Comparison of ENCODE assay signal across 8 mouse cellular contexts in genomic region chr7:19229404-19229803, GRCm38 (mm10). TPM values are rescaled to one million over a fixed set of nuclear protein-coding genes. Genes with fewer than 3 reads are reported as not detected.
DNase-seq lines count a peak whose midpoint lies in the region; ATAC-seq and TF ChIP-seq lines count a peak whose summit lies in the region.

No protein-coding gene starts in this region.

- TF ChIP-seq POLR2A in MEL (IDR thresholded peaks at IDR 0.05; ENCODE audit: control insufficient read depth in 1 of 2, insufficient read depth in 1 of 2, low read depth in 1 of 2, low read length in 2 of 2, poor library complexity in 1 of 2) = no peak

- peaks cover 13% of the 10 kb centered on the region for H3K4me1 ChIP-seq in heart, postnatal 0 days (ENCODE audit: control insufficient read depth, insufficient read depth)
- H3K4me1 ChIP-seq in MEL (ENCODE audit: control insufficient read depth in 1 of 2, insufficient read depth in 2 of 2, low read length in 2 of 2) = peaks cover 0 to 7% of the 10 kb centered on the region in 2 experiments; a peak in 3 of 4 replicates
- peaks cover 20% of the 10 kb centered on the region for H3K4me1 ChIP-seq in forebrain, embryonic 16.5 days (replicated peaks; ENCODE audit: control insufficient read depth, insufficient read depth, low read length)

- H3K9ac ChIP-seq in heart, postnatal 0 days (replicated peaks; ENCODE audit: low read depth, low read length) = peak overlapping the region; percentile 72
- H3K9ac ChIP-seq in MEL (ENCODE audit: control insufficient read depth, low read depth, low read length, poor library complexity, severe bottlenecking) = peak overlapping the region; percentile 72
- H3K9ac ChIP-seq in forebrain, embryonic 16.5 days (replicated peaks; ENCODE audit: low read depth, low read length) = peak overlapping the region; percentile 58

- H3K36me3 ChIP-seq in heart, postnatal 0 days (replicated peaks; ENCODE audit: control insufficient read depth, insufficient read depth, low read length) = peaks cover 11% of the 10 kb centered on the region
- no peaks in the 10 kb centered on the region; a peak in 1 of 4 replicates for H3K36me3 ChIP-seq in MEL (ENCODE audit: control insufficient read depth in 1 of 2, insufficient read depth in 2 of 2, low read length in 2 of 2)
- no peaks in the 10 kb centered on the region for H3K36me3 ChIP-seq in forebrain, embryonic 16.5 days (ENCODE audit: control insufficient read depth, insufficient read depth)
- H3K36me3 ChIP-seq in macrophage (ENCODE audit: inconsistent target) = no peaks in the 10 kb centered on the region

- H3K9me3 ChIP-seq in heart, postnatal 0 days (replicated peaks; ENCODE audit: control insufficient read depth, low read length) = no peaks in the 10 kb centered on the region
- no peaks in the 10 kb centered on the region for H3K9me3 ChIP-seq in MEL (replicated peaks; ENCODE audit: insufficient read depth, low read length)
- no peaks in the 10 kb centered on the region for H3K9me3 ChIP-seq in forebrain, embryonic 16.5 days (ENCODE audit: control insufficient read depth, low read length)

- TF ChIP-seq RAD21 in MEL (IDR thresholded peaks at IDR 0.05; ENCODE audit: low read depth, low read length) = no peak

- ATAC-seq in heart, postnatal 0 days (ENCODE audit: insufficient read depth, low read depth) = no peak
- ATAC-seq in forebrain, embryonic 16.5 days = no peak
- ATAC-seq in megakaryocyte progenitor cell, adult 5-6 weeks (replicated peaks; ENCODE audit: poor library complexity) = no peak

- DNase-seq in heart, postnatal 0 days (ENCODE audit: low spot score) = peak; percentile 18
- DNase-seq in heart, postnatal 10 days = no peak
- no peak for DNase-seq in MEL (ENCODE audit: low read depth, low spot score)
- no peak for DNase-seq in adrenal gland, adult 8-10 months
- DNase-seq in Muller cell, postnatal 12 days (ENCODE audit: inconsistent ontology term) = no peak

- H3K79me2 ChIP-seq in MEL (ENCODE audit: control insufficient read depth, insufficient read depth, low read length, poor library complexity) (peaks cover 49% of the 10 kb centered on the region), macrophage (ENCODE audit: inconsistent target) (peaks cover 52% of the 10 kb centered on the region)

- WGBS in heart, postnatal 0 days = 24% methylated on average over 5 of the region's 5 CpGs
- 42% methylated on average over 5 of the region's 5 CpGs for WGBS in forebrain, embryonic 16.5 days
- WGBS in macrophage (ENCODE audit: missing documents) = 37% methylated on average over 5 of the region's 5 CpGs

- peak overlapping the region; percentile 73 for H3K4me3 ChIP-seq in heart, postnatal 0 days (ENCODE audit: low read depth, low read length)
- H3K4me3 ChIP-seq in MEL (ENCODE audit: control insufficient read depth in 1 of 2, insufficient read depth in 1 of 2, low read depth in 2 of 2, low read length in 2 of 2) (peak overlapping the region; percentile 77 to 92), macrophage (ENCODE audit: inconsistent target) (peak overlapping the region; percentile 82)
- H3K4me3 ChIP-seq in forebrain, embryonic 16.5 days (replicated peaks; ENCODE audit: low read length) = peak overlapping the region; percentile 52

- intact Hi-C loops in heart, postnatal 10 days (cut with DNase I) = no loop called here

- no peak for TF ChIP-seq CTCF in heart, postnatal 0 days (IDR thresholded peaks at IDR 0.05; ENCODE audit: low read depth)
- no peak for TF ChIP-seq CTCF in MEL (IDR thresholded peaks at IDR 0.05 in 2 of 3, conservative IDR thresholded peaks at IDR 0.05 in 1 of 3; ENCODE audit: control insufficient read depth in 1 of 3, insufficient read depth in 1 of 3, low read depth in 2 of 3, low read length in 3 of 3, poor library complexity in 1 of 3, severe bottlenecking in 1 of 3)

- H3K27me3 ChIP-seq in heart, postnatal 0 days (ENCODE audit: control insufficient read depth, insufficient read depth, low read length) = no peaks in the 10 kb centered on the region
- H3K27me3 ChIP-seq in MEL (ENCODE audit: control insufficient read depth in 1 of 2, insufficient read depth in 2 of 2, low read length in 2 of 2) = no peaks in the 10 kb centered on the region
- no peaks in the 10 kb centered on the region for H3K27me3 ChIP-seq in forebrain, embryonic 16.5 days (replicated peaks; ENCODE audit: control insufficient read depth, insufficient read depth, low read length)

- peak overlapping the region; percentile 82 for H3K27ac ChIP-seq in heart, postnatal 0 days (ENCODE audit: low read depth)
- H3K27ac ChIP-seq in MEL (ENCODE audit: control insufficient read depth, low read depth, low read length) (peak overlapping the region; percentile 68), macrophage (peak overlapping the region; percentile 86)
- no peak overlapping the region; the same call in 1 of the 2 replicates for H3K27ac ChIP-seq in forebrain, embryonic 16.5 days (ENCODE audit: low read length)

- no peak for TF ChIP-seq EP300 in heart, postnatal 0 days (IDR thresholded peaks at IDR 0.05; ENCODE audit: low read depth)
- no peak for TF ChIP-seq EP300 in MEL (IDR thresholded peaks at IDR 0.05; ENCODE audit: low read depth in 1 of 2, low read length in 2 of 2)

- peak overlapping the region; percentile 86 for H3K4me2 ChIP-seq in heart, postnatal 0 days (ENCODE audit: low read depth, low read length)
- peak overlapping the region; percentile 71 for H3K4me2 ChIP-seq in forebrain, embryonic 16.5 days (ENCODE audit: low read length)

RNA-seq across cellular contexts. Expression of gene Opa3, which starts 1.3 kb away (rescaled TPM):
- 52.9 and 56.4 TPM in 2 replicates for total RNA-seq in heart, postnatal 0 days (2014; rRNA removed; ENCODE audit: low replicate concordance)
- 37.6 and 40.5 TPM in 2 replicates for polyA plus RNA-seq in heart, postnatal 0 days (2015; fragmentation: Nextera tagmentation; extraction: Ambion mirVana)
- 10 to 100 TPM; 53.4 to 57.7 TPM for total RNA-seq in heart, postnatal 10 days (2021)
- 16.3 and 18.5 TPM in 2 replicates for total RNA-seq in MEL (2012; rRNA removed)
- polyA plus RNA-seq in MEL (2012; ENCODE audit: insufficient read depth in 1 of 2, insufficient read length in 2 of 2, low read depth in 1 of 2, low replicate concordance in 2 of 2, missing spikeins in 1 of 2) = 10 to 100 TPM; 37.2 to 85.4 TPM
- polyA plus RNA-seq in forebrain, embryonic 16.5 days (2015; fragmentation: Nextera tagmentation; extraction: Ambion mirVana) = 43.5 and 43.8 TPM in 2 replicates
- 10 to 100 TPM; 13.1 to 57.2 (median 32.7) TPM for total RNA-seq in macrophage (2018; cell fraction: chromatin; rRNA removed)
- total RNA-seq in macrophage (2018; cell fraction: cytosol; rRNA removed) = 10 to 100 TPM; 19.6 to 42.0 (median 27.8) TPM
- total RNA-seq in macrophage (2018; cell fraction: nucleus; rRNA removed) = 10 to 100 TPM; 20.8 to 47.2 (median 34.9) TPM
- 17.8 to 20.2 TPM (median 18.5 TPM) in 3 replicates for polyA plus RNA-seq in macrophage (2018)
- total RNA-seq in megakaryocyte progenitor cell, adult 5-6 weeks (2015) = 12.4 and 16.1 TPM in 2 replicates
- 19.9 and 25.0 TPM in 2 replicates for total RNA-seq in megakaryocyte progenitor cell, adult 5-6 weeks (2017)
- total RNA-seq in adrenal gland, adult 8-10 months (2022) = 10 to 100 TPM; 32.4 to 41.5 (median 33.7) TPM

RNA-seq across cellular contexts. Expression of gene Gpr4, which starts 17.1 kb away (rescaled TPM):
- total RNA-seq in heart, postnatal 0 days (2014; rRNA removed; ENCODE audit: low replicate concordance) = 3.5 and 10.6 TPM in 2 replicates
- polyA plus RNA-seq in heart, postnatal 0 days (2015; fragmentation: Nextera tagmentation; extraction: Ambion mirVana) = 3.6 TPM in 2 replicates
- 10 to 100 TPM; 11.4 to 11.8 TPM for total RNA-seq in heart, postnatal 10 days (2021)
- total RNA-seq in MEL (2012; rRNA removed) = 0.07 and 0.19 TPM in 2 replicates
- under 1 TPM in 1 of 2 experiments, not detected in 1; 0.15 TPM for polyA plus RNA-seq in MEL (2012; ENCODE audit: insufficient read depth in 1 of 2, insufficient read length in 2 of 2, low read depth in 1 of 2, low replicate concordance in 2 of 2, missing spikeins in 1 of 2)
- 2.5 and 2.7 TPM in 2 replicates for polyA plus RNA-seq in forebrain, embryonic 16.5 days (2015; fragmentation: Nextera tagmentation; extraction: Ambion mirVana)
- total RNA-seq in macrophage (2018; cell fraction: chromatin; rRNA removed) = under 1 TPM in 3 of 26 experiments, not detected in 23; 0.21 to 0.26 (median 0.21) TPM
- under 1 TPM in 23 of 26 experiments, not detected in 3; 0.03 to 0.38 (median 0.09) TPM for total RNA-seq in macrophage (2018; cell fraction: cytosol; rRNA removed)
- total RNA-seq in macrophage (2018; cell fraction: nucleus; rRNA removed) = under 1 TPM in 11 of 26 experiments, not detected in 15; 0.21 to 0.65 (median 0.36) TPM
- 0.09 TPM in 1 of 3 replicates, not detected in the others for polyA plus RNA-seq in macrophage (2018)
- 0.12 TPM in 1 of 2 replicates, not detected in the other for total RNA-seq in megakaryocyte progenitor cell, adult 5-6 weeks (2015)
- total RNA-seq in megakaryocyte progenitor cell, adult 5-6 weeks (2017) = not detected in 2 replicates
- 10 to 100 TPM in 2 of 4 experiments, 1 to 10 TPM in 2; 5.7 to 15.2 (median 8.2) TPM for total RNA-seq in adrenal gland, adult 8-10 months (2022)

RNA-seq across cellular contexts. Expression of gene Vasp, which starts 42.2 kb away (rescaled TPM):
- total RNA-seq in heart, postnatal 0 days (2014; rRNA removed; ENCODE audit: low replicate concordance) = 115 and 127 TPM in 2 replicates
- polyA plus RNA-seq in heart, postnatal 0 days (2015; fragmentation: Nextera tagmentation; extraction: Ambion mirVana) = 67.7 and 72.2 TPM in 2 replicates
- 10 to 100 TPM; 84.0 to 98.6 TPM for total RNA-seq in heart, postnatal 10 days (2021)
- total RNA-seq in MEL (2012; rRNA removed) = 121 and 130 TPM in 2 replicates
- polyA plus RNA-seq in MEL (2012; ENCODE audit: insufficient read depth in 1 of 2, insufficient read length in 2 of 2, low read depth in 1 of 2, low replicate concordance in 2 of 2, missing spikeins in 1 of 2) (100 to 1,000 TPM in 1 of 2 experiments, not detected in 1; 185 TPM), macrophage (2018) (29.1 to 79.7 TPM (median 69.5 TPM) in 3 replicates)
- polyA plus RNA-seq in forebrain, embryonic 16.5 days (2015; fragmentation: Nextera tagmentation; extraction: Ambion mirVana) = 38.0 and 40.3 TPM in 2 replicates
- 100 to 1,000 TPM in 23 of 26 experiments, 10 to 100 TPM in 3; 79.0 to 988 (median 340) TPM for total RNA-seq in macrophage (2018; cell fraction: chromatin; rRNA removed)
- 100 to 1,000 TPM in 18 of 26 experiments, 10 to 100 TPM in 8; 56.8 to 437 (median 218) TPM for total RNA-seq in macrophage (2018; cell fraction: cytosol; rRNA removed)
- 100 to 1,000 TPM in 23 of 26 experiments, 10 to 100 TPM in 3; 51.8 to 590 (median 307) TPM for total RNA-seq in macrophage (2018; cell fraction: nucleus; rRNA removed)
- total RNA-seq in megakaryocyte progenitor cell, adult 5-6 weeks (2015) = 46.7 and 49.6 TPM in 2 replicates
- total RNA-seq in megakaryocyte progenitor cell, adult 5-6 weeks (2017) = 71.0 and 73.0 TPM in 2 replicates
- 10 to 100 TPM; 44.8 to 70.6 (median 59.1) TPM for total RNA-seq in adrenal gland, adult 8-10 months (2022)

RNA-seq across cellular contexts. Expression of gene Ppm1n, which starts 50.5 kb away (rescaled TPM):
- total RNA-seq in heart, postnatal 0 days (2014; rRNA removed; ENCODE audit: low replicate concordance) = not detected in 2 replicates
- polyA plus RNA-seq in heart, postnatal 0 days (2015; fragmentation: Nextera tagmentation; extraction: Ambion mirVana) = 0.47 and 0.56 TPM in 2 replicates
- total RNA-seq in heart, postnatal 10 days (2021) = under 1 TPM in 1 of 2 experiments, not detected in 1; 0.67 TPM
- not detected in 2 replicates for total RNA-seq in MEL (2012; rRNA removed)
- not detected for polyA plus RNA-seq in MEL (2012; ENCODE audit: insufficient read depth in 1 of 2, insufficient read length in 2 of 2, low read depth in 1 of 2, low replicate concordance in 2 of 2, missing spikeins in 1 of 2)
- 0.39 and 0.61 TPM in 2 replicates for polyA plus RNA-seq in forebrain, embryonic 16.5 days (2015; fragmentation: Nextera tagmentation; extraction: Ambion mirVana)
- total RNA-seq in macrophage (2018; cell fraction: chromatin; rRNA removed) = 10 to 100 TPM in 1 of 26 experiments, 1 to 10 TPM in 12, under 1 TPM in 2, not detected in 11; 0.41 to 17.6 (median 3.0) TPM
- total RNA-seq in macrophage (2018; cell fraction: cytosol; rRNA removed) = 1 to 10 TPM in 1 of 26 experiments, under 1 TPM in 14, not detected in 11; 0.05 to 1.1 (median 0.72) TPM
- total RNA-seq in macrophage (2018; cell fraction: nucleus; rRNA removed) = 1 to 10 TPM in 11 of 26 experiments, under 1 TPM in 2, not detected in 13; 0.52 to 6.8 (median 3.9) TPM
- polyA plus RNA-seq in macrophage (2018) = 0.38 TPM in 1 of 3 replicates, not detected in the others
- 0.20 TPM in 1 of 2 replicates, not detected in the other for total RNA-seq in megakaryocyte progenitor cell, adult 5-6 weeks (2015)
- not detected in 2 replicates for total RNA-seq in megakaryocyte progenitor cell, adult 5-6 weeks (2017)
- total RNA-seq in adrenal gland, adult 8-10 months (2022) = not detected

RNA-seq across cellular contexts. Expression of gene Rtn2, which starts 53.0 kb away (rescaled TPM):
- 80.7 and 108 TPM in 2 replicates for total RNA-seq in heart, postnatal 0 days (2014; rRNA removed; ENCODE audit: low replicate concordance)
- polyA plus RNA-seq in heart, postnatal 0 days (2015; fragmentation: Nextera tagmentation; extraction: Ambion mirVana) = 51.7 and 53.6 TPM in 2 replicates
- total RNA-seq in heart, postnatal 10 days (2021) = 10 to 100 TPM; 67.9 to 82.8 TPM
- 0.27 and 0.52 TPM in 2 replicates for total RNA-seq in MEL (2012; rRNA removed)
- polyA plus RNA-seq in MEL (2012; ENCODE audit: insufficient read depth in 1 of 2, insufficient read length in 2 of 2, low read depth in 1 of 2, low replicate concordance in 2 of 2, missing spikeins in 1 of 2) = 1 to 10 TPM in 1 of 2 experiments, not detected in 1; 1.4 TPM
- 127 and 128 TPM in 2 replicates for polyA plus RNA-seq in forebrain, embryonic 16.5 days (2015; fragmentation: Nextera tagmentation; extraction: Ambion mirVana)
- total RNA-seq in macrophage (2018; cell fraction: chromatin; rRNA removed) = 10 to 100 TPM in 1 of 26 experiments, 1 to 10 TPM in 13, under 1 TPM in 7, not detected in 5; 0.20 to 21.6 (median 1.8) TPM
- total RNA-seq in macrophage (2018; cell fraction: cytosol; rRNA removed) = 1 to 10 TPM in 13 of 26 experiments, under 1 TPM in 12, not detected in 1; 0.14 to 6.2 (median 2.0) TPM
- 1 to 10 TPM in 15 of 26 experiments, under 1 TPM in 7, not detected in 4; 0.15 to 8.6 (median 2.9) TPM for total RNA-seq in macrophage (2018; cell fraction: nucleus; rRNA removed)
- polyA plus RNA-seq in macrophage (2018) = 0.09 to 0.52 TPM (median 0.32 TPM) in 3 replicates
- not detected in 2 replicates for total RNA-seq in megakaryocyte progenitor cell, adult 5-6 weeks (2015)
- not detected in 2 replicates for total RNA-seq in megakaryocyte progenitor cell, adult 5-6 weeks (2017)
- total RNA-seq in adrenal gland, adult 8-10 months (2022) = 10 to 100 TPM in 1 of 4 experiments, 1 to 10 TPM in 3; 3.8 to 15.0 (median 6.8) TPM
